Mouse (Mus musculus): ENCODE measurements around the gene Mef2d. TPM values are rescaled to one million over a fixed set of nuclear protein-coding genes. Genes with fewer than 3 reads are reported as not detected.
A peak's percentile ranks its signal among the peaks of the same experiment; 100 is the strongest.
"Not testable (repeated sequence)": the region's sequence is repeated elsewhere in the genome, so short reads cannot be mapped to it uniquely, and the experiment has no call there.

The Mef2d gene
- polyA plus RNA-seq, 1 experiment from 2014 or later: 12.1 TPM

GRCm38 (mm10) chr3:88172440-88172839 is 30.3 kb downstream of the Mef2d start:
- no peaks in the 10 kb centered on the region for H3K9me3 ChIP-seq (replicated peaks)
- H3K27ac ChIP-seq: no peak overlapping the region
- peaks cover 74% of the 10 kb centered on the region for H3K36me3 ChIP-seq
- H3K4me3 ChIP-seq: no peak overlapping the region
- no peak for ATAC-seq
- 88% methylated on average over 3 of the region's 3 CpGs for WGBS (ENCODE audit: insufficient replicate concordance)
- H3K27me3 ChIP-seq (replicated peaks): no peaks in the 10 kb centered on the region
- H3K9ac ChIP-seq: no peak overlapping the region
- H3K4me1 ChIP-seq: peaks cover 9% of the 10 kb centered on the region
- H3K4me2 ChIP-seq: no peak overlapping the region

GRCm38 (mm10) chr3:88173375-88173774 is 31.2 kb downstream of the Mef2d start:
- Histone ChIP-seq H3K9ac (no peak overlapping the region), H3K4me2 (no peak overlapping the region), H3K27ac (no peak overlapping the region), H3K4me3 (no peak overlapping the region), H3K4me1 (peaks cover 11% of the 10 kb centered on the region), H3K27me3 (replicated peaks) (no peaks in the 10 kb centered on the region), H3K9me3 (replicated peaks) (no peaks in the 10 kb centered on the region), H3K36me3 (peaks cover 64% of the 10 kb centered on the region)
- ATAC-seq: no peak
- WGBS (ENCODE audit: insufficient replicate concordance): 52% methylated on average over 3 of the region's 3 CpGs

GRCm38 (mm10) chr3:88174894-88175293 is 32.7 kb downstream of the Mef2d start:
- no peaks in the 10 kb centered on the region for H3K9me3 ChIP-seq (replicated peaks)
- 82% methylated on average over 2 of the region's 2 CpGs for WGBS (ENCODE audit: insufficient replicate concordance)
- peaks cover 11% of the 10 kb centered on the region for H3K4me1 ChIP-seq
- peaks cover 49% of the 10 kb centered on the region for H3K36me3 ChIP-seq
- H3K4me2 ChIP-seq: no peak overlapping the region
- H3K27me3 ChIP-seq (replicated peaks): no peaks in the 10 kb centered on the region
- ATAC-seq: no peak
- no peak overlapping the region for H3K27ac ChIP-seq
- no peak overlapping the region for H3K4me3 ChIP-seq
- no peak overlapping the region for H3K9ac ChIP-seq

- ATAC-seq: no peak
- Histone ChIP-seq H3K27ac (peak overlapping the region; percentile 90), H3K9ac (peak overlapping the region; percentile 76)
Measured at GRCm38 (mm10) chr3:88177106-88177505, 34.9 kb downstream of the Mef2d start.

GRCm38 (mm10) chr3:88177562-88178345 is 35.6 kb downstream of the Mef2d start:
- WGBS (ENCODE audit: insufficient replicate concordance): under 1% methylated on average over 49 of the region's 49 CpGs

More at GRCm38 (mm10) chr3:88177106-88177505, 34.9 kb downstream of the Mef2d start:
- H3K4me2 ChIP-seq: peak overlapping the region; percentile 81
- H3K36me3 ChIP-seq: peaks cover 27% of the 10 kb centered on the region
- H3K4me3 ChIP-seq: peak overlapping the region; percentile 70
- H3K27me3 ChIP-seq (replicated peaks): peaks cover 4% of the 10 kb centered on the region; the same call in 1 of the 2 replicates
- H3K4me1 ChIP-seq: peaks cover 11% of the 10 kb centered on the region
- no peaks in the 10 kb centered on the region for H3K9me3 ChIP-seq (replicated peaks)
- WGBS (ENCODE audit: insufficient replicate concordance): 48% methylated on average over 5 of the region's 5 CpGs

GRCm38 (mm10) chr3:88178346-88178733 is 36.2 kb downstream of the Mef2d start:
- Histone ChIP-seq H3K4me1 (peaks cover 11% of the 10 kb centered on the region), H3K4me2 (peak overlapping the region; percentile 81), H3K4me3 (peak overlapping the region; percentile 70), H3K9ac (peak overlapping the region; percentile 76; the same call in 1 of the 2 replicates), H3K27ac (peak overlapping the region; percentile 90), H3K36me3 (peaks cover 14% of the 10 kb centered on the region)
- 22% methylated on average over 11 of the region's 11 CpGs for whole genome bisulfite sequencing (ENCODE audit: insufficient replicate concordance)
- H3K27me3 ChIP-seq (replicated peaks); ATAC-seq; H3K9me3 ChIP-seq (replicated peaks): not testable (repeated sequence)

More at GRCm38 (mm10) chr3:88177562-88178345, 35.6 kb downstream of the Mef2d start:
- ATAC-seq: peak; percentile 99
- H3K9ac ChIP-seq: peak overlapping the region; percentile 76
- H3K36me3 ChIP-seq: peaks cover 20% of the 10 kb centered on the region
- H3K9me3 ChIP-seq (replicated peaks): no peaks in the 10 kb centered on the region
- H3K27ac ChIP-seq: peak overlapping the region; percentile 90
- H3K4me1 ChIP-seq: peaks cover 11% of the 10 kb centered on the region
- H3K4me3 ChIP-seq: peak overlapping the region; percentile 70
- peaks cover 4% of the 10 kb centered on the region; the same call in 1 of the 2 replicates for H3K27me3 ChIP-seq (replicated peaks)
- peak overlapping the region; percentile 81 for H3K4me2 ChIP-seq

- 83% methylated on average over 4 of the region's 4 CpGs for WGBS (ENCODE audit: insufficient replicate concordance)
- Histone ChIP-seq H3K4me2 (no peak overlapping the region), H3K27me3 (replicated peaks) (peaks cover 4% of the 10 kb centered on the region; the same call in 1 of the 2 replicates), H3K9ac (no peak overlapping the region), H3K27ac (no peak overlapping the region), H3K9me3 (replicated peaks) (no peaks in the 10 kb centered on the region), H3K4me1 (peaks cover 11% of the 10 kb centered on the region), H3K36me3 (peaks cover 8% of the 10 kb centered on the region), H3K4me3 (no peak overlapping the region)
- ATAC-seq: no peak
Measured at GRCm38 (mm10) chr3:88178986-88179385, 36.8 kb downstream of the Mef2d start.

GRCm38 (mm10) chr3:88181374-88181773 is 39.2 kb downstream of the Mef2d start:
- peaks cover 11% of the 10 kb centered on the region for H3K4me1 ChIP-seq
- H3K27me3 ChIP-seq (replicated peaks): peaks cover 4% of the 10 kb centered on the region; the same call in 1 of the 2 replicates
- 65% methylated on average over 4 of the region's 4 CpGs for WGBS (ENCODE audit: insufficient replicate concordance)
- no peaks in the 10 kb centered on the region for H3K36me3 ChIP-seq
- no peak for ATAC-seq
- no peak overlapping the region for H3K4me3 ChIP-seq
- H3K9ac ChIP-seq: no peak overlapping the region
- no peak overlapping the region for H3K4me2 ChIP-seq
- no peak overlapping the region for H3K27ac ChIP-seq
- no peaks in the 10 kb centered on the region for H3K9me3 ChIP-seq (replicated peaks)

GRCm38 (mm10) chr3:88186424-88186823 is 44.3 kb downstream of the Mef2d start:
- H3K27ac ChIP-seq: no peak overlapping the region
- no peak overlapping the region for H3K4me2 ChIP-seq
- 61% methylated on average over 3 of the region's 3 CpGs for WGBS (ENCODE audit: insufficient replicate concordance)
- ATAC-seq: no peak
- H3K4me1 ChIP-seq: no peaks in the 10 kb centered on the region
- no peak overlapping the region for H3K9ac ChIP-seq
- no peak overlapping the region for H3K4me3 ChIP-seq
- no peaks in the 10 kb centered on the region for H3K9me3 ChIP-seq (replicated peaks)
- H3K27me3 ChIP-seq (replicated peaks): peaks cover 4% of the 10 kb centered on the region
- H3K36me3 ChIP-seq: no peaks in the 10 kb centered on the region

GRCm38 (mm10) chr3:88191146-88191545 is 49.0 kb downstream of the Mef2d start:
- no peaks in the 10 kb centered on the region for H3K4me1 ChIP-seq
- H3K27ac ChIP-seq: no peak overlapping the region
- H3K36me3 ChIP-seq: no peaks in the 10 kb centered on the region
- no peak overlapping the region for H3K9ac ChIP-seq
- peaks cover 47% of the 10 kb centered on the region for H3K27me3 ChIP-seq (replicated peaks)
- H3K4me3 ChIP-seq: no peak overlapping the region
- H3K4me2 ChIP-seq: no peak overlapping the region
- ATAC-seq: no peak
- H3K9me3 ChIP-seq (replicated peaks): no peaks in the 10 kb centered on the region
- WGBS (ENCODE audit: insufficient replicate concordance): 10% methylated on average over 3 of the region's 3 CpGs

- Histone ChIP-seq H3K4me2 (no peak overlapping the region), H3K9me3 (replicated peaks) (no peaks in the 10 kb centered on the region), H3K4me3 (no peak overlapping the region), H3K36me3 (no peaks in the 10 kb centered on the region), H3K4me1 (no peaks in the 10 kb centered on the region), H3K27ac (no peak overlapping the region), H3K27me3 (replicated peaks) (peaks cover 55% of the 10 kb centered on the region), H3K9ac (no peak overlapping the region)
- 33% methylated on average over 9 of the region's 9 CpGs for WGBS (ENCODE audit: insufficient replicate concordance)
- no peak for ATAC-seq
Measured at GRCm38 (mm10) chr3:88191820-88192616, 49.8 kb downstream of the Mef2d start.
